Mouse (Mus musculus): Measurements from ENCODE around the gene Park7.
A peak's percentile ranks its signal among the peaks of the same experiment; 100 is the strongest.
"Not testable (repeated sequence)": the region's sequence is repeated elsewhere in the genome, so short reads cannot be mapped to it uniquely, and the experiment has no call there.

Gene Park7

DNA sequence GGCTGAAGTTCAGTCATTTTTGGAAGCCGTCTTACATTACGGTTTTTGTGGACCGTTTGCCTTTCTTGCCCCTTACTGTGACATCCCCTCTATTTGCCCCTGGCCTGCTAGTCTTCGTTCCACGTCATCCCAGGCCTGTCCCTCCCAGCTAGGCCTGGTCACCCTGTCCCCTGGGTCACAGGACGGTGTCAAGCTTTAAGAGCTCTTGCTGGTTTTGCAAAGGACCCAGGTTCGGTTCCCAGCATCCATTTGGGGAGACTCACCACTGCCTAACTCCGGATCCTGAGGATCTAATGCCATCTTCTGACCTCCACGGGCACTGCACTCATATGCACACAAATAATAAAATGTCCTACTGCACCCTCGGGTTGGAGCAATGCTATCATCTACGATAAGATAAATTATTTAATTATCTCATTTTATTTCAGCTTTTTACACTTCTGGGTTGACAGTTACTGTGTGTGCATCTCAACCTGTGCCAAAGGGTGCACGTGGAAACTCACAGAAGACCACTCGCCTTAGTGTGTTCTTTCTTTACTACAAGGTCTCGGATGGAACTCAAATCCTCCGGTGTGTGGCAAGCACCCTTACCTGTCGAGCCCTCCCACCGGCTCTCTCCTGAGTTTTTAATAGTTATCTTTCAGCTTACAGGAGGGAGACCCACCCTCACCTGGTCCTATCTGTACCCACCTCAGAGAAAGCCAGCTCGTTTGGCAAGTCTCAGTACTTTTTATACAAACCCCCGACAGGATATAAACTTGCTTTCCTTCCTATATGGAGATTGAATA is 3.9 kb downstream of the Park7 start:
- peak; percentile 61 for DNase-seq

DNA sequence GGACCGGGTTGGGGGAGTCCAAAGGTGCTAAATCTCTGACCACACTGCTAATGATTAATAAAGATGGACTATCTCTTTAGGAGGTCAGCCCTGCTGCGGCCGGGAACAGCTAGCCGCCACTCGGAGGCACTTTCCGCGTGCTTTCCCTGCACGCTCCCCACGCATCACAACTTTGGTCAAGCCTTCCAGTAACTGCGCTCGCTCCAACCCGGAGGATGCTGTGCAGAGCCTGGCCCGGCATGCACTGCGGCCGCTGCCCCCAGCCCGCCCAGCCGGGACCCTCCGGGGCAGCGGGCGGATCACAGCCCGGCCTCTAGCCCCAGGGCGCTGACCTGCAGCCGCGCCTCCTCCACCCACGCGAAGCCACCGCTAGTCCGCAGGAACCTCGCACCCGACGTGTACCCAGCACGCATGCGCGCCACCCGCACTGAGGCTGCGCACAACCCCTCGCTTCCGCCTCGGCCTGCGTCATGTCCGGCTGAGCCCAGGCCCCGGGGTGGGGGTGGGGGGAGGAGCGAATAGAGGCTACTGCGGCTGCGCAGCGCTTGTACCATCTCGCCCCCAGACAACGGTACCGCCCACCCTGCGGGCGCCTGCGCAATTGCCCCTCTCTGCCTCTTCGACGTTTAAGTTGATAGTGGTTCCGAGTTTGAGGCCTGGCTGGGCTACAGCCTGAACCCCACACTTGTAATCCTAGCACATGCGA is 4.6 kb downstream of the Park7 start:
- peak; percentile 97 for DNase-seq

DNA sequence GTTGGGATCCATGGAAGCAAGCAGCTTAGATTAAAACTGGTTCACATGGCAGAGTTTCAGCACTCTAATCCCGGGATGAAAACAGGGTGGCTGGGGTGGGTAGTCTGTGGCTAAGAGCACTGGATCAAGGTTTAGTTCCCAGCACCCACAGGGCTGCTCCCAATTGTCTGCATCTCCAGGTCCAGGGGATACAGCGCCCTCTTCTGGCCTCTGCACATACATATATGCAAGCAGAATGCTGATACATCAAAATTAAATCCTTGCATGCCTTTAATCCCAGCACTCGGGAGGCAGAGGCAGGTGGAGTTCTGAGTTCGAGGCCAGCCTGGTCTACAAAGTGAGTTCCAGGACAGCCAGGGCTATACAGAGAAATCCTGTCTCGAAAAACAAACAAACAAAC is 5.7 kb downstream of the Park7 start:
- DNase-seq = peak; percentile 51

DNA sequence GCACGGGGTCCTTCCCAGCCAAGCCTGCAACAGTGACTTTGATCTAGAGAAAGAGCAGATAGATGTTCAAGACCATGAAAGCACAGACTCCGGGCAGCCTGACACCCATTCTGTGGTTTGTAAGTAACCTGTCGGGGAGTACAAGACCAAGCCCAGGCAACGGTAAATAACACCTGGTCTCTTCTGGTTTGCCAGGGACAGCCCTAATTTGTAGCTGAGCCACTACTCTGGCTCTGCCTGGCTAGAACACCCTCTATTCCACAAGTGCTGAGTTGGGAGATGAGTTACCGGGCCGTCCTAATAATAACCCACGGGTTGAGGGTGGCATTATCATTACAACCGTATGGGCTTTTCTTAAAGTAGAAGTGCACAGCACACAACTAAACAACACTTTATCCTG is 7.1 kb downstream of the Park7 start:
- DNase-seq = no peak

DNA sequence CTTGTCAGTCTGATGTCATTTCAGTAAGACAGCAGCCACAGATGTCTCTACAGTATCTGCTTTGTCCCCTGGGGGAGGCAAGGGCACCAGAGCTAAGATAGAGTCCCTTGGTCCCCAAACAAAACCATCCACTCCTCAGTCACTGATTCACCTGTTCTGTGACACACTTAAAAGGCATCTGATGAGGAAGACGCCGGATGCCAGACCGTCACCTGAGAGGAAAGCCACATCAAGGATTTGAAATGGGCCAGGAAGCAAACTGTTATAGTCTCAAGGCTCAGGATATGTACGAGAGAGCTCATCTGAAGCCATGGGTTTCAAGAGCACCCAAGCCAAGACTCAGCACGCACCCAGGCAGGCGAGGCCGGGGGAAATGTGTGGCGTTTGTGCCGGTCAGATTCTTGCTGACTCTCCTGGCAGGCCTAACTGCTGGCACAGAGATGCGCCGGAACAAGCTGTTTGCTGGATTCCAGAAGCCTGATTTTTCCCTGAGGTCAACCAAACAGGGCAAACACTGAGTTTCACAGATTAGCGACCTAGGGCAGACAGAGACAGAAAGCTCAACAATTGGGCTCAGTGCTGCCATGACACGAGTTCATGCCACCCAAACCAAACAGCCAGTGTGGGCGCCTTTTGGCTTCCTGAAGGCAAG is 11.0 kb downstream of the Park7 start:
- DNase-seq = no peak

DNA sequence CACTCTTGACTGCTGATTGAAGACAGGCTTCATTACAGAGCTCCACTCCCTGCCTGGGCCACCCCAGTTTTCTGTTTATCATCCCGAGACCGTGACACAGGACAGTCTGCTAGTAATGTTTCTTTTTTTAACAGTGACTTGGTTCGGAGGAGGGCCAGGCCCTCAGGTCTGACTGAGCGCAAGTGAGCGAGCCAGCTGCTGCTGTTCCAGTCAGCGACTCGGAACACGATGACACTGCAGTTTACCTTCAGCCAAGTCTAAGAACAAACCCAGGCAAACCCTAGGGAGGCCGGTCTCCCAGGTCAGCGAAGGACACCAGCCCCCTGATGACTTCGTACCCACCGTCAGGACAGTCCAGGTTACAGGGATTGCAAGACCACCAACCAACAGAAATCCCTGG is 12.2 kb downstream of the Park7 start:
- no peak for DNase-seq

DNA sequence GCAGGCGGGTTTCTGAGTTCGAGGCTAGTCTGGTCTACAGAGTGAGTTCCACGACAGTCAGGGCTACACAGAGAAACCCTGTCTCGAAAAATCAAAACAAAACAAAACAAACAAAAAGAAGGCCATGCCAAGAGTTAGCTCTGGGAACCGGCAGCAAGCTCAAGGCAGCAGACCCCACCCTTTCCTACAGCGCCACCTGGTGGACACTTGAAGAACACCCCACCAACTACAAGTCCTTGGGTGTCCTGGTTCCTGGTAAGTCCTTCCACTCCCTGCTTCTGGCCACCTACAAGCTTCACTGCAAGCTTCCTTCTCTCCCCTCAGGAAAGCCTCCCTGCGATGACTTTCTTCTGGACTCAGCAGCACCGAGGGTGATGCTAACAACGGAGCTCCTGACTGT is 12.6 kb downstream of the Park7 start:
- peak; percentile 66 for DNase-seq

DNA sequence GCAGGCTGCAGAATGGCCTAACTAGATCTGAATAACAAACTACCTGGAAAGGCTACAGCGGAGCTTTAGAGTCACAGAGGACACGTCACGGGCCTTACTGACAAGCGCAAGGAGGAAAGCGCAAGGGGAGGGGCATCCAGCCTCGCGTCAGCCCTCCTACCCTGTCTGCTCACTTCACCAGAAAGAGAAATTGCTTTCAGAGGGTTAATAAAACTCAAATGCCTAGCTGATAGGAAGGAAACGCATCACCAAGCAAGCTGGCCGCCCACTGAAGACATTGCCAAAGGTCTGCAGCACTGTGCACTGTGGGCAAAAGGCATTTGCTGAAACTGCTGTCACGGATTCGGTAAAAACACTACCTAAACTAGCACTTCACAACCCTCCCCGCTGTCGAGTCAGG is 13.8 kb downstream of the Park7 start:
- DNase-seq = no peak

DNA sequence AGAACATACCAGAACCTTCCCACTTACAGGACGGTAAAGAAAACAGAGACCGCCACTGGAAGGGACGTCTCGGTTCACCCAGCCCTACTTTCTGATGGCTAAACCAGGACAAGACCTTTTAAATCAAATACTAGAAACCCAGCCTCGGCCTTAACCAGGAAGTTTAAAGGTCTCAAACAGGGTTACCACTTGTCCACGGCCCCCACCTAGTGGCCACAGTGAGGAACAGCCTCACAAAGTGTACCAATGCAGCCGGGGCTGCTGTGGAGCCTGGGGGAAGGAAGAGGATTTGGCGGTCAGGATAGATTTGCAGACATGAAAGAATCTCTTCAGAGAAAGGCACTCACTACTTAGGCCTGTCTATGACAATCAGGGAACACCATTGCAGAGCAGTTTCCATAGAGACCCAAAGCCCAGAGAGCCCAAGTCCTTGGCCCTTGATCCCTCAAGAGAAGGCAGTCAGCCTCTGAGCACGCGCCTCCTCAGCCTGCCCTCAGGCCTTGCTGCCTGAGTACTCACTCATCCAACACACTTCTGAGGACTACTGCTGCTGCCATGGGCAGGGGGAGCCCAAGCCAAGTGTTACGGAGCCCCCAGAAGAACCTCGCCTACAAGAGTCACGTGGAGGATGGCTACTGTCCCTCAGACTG is 15.4 kb downstream of the Park7 start:
- DNase-seq = peak; percentile 69

DNA sequence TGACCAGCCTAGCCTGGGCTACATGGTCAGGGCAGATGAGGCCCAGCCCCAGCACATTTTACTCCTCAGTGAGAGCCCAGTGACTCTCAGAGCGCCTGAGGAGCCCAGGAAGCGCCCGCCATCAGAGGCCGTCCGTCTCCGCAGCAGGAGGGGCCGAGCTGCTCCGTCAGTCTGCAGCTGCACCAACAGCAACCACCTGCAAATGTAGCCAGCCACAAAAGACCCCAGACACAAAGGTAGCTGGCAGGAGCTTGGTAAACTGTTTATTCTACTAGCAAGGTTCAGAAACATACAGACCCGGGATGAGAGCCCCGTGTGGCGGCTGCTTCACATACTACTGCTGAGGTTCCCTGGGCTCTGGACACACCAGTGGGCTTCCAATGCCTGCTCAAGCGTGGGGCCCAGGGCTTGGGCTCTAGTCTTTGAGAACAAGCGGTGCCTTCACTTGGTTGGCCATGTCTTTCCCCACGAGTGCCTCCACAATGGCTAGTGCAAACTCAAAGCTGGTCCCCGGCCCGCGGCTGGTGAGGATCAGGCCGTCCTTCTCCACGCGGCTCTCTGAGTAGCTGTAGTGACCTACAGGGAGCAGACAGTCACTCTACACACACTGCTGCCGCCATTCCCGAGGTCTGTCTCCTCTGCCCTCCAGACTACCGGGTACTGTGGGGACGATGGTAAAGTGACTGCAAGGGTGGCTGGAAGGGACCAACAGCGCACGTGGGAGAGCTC is 17.2 kb downstream of the Park7 start:
- no peak for DNase-seq

DNA sequence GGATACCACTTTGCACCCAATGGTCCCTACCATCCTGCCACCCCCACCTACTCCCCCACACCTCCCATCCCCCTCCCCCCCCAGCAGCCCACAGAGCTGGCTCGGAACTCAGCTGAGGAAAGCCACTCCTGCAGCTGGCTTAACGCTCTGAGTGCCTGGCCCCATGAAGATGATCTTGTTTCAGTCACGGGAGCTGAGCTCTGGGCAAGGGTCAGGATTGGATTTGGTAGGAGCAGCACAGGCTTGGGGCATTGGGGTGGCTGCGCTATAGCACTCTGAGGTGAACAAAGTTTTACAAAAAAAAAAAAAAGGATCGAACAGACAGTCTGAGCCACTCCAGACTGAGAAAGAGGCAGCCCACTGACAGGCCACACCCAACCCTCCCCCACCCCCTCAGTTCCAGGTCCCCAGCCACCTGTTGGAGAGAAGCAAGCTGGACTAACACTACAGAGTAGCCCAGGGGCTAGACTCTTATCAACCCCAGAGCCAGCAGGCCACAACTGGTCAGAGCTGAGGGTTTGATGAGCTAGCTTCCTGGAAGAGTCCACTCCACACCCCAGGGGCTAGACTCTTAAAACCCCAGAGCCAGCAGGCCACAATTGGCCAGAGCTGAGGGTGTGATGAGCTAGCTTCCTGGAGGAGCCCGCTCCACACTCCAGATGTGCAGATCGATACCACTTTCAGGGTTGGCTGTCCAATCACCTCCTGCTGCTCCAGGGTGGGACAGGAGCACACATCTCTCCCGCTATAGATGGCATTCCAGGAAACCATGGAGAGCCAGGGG is 19.3 kb downstream of the Park7 start:
- DNase-seq = no peak

DNA sequence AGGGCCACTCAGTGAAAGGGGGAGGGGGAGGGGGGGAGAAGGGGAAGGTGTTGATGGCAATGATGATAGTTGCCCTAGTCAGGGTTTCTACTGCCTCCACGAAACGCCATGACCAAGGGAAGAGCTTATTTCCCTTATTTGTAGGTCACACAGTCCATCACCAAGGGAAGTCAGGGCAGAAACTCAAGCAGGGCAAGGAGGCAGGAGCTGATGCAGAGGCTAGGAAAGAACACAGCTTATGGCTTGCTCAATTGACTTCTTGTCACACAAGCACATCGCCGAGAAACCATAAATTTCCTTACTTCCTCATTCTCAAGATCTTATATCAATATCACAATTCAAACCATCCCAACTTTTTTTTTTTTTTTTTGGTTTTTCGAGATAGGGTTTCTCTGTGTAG is 22.9 kb downstream of the Park7 start:
- DNase-seq = no peak

DNA sequence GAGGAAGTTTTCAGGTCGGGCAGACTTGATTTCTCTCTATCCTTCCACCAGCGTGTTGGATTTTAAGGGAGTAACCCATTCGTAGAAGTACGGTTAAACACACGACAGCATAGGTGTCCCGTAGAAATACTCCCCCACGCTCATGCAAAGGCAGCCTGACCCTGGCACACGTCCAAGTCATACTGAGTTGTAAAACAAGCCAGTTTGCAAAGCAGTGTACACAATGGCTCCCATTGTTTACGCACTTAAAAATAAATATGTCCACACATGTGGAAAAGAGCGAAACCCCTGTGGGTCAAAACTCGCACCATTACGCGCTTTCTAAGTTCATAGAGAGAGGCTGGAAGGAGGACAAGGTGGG is 24.3 kb downstream of the Park7 start:
- DNase-seq = no peak

DNA sequence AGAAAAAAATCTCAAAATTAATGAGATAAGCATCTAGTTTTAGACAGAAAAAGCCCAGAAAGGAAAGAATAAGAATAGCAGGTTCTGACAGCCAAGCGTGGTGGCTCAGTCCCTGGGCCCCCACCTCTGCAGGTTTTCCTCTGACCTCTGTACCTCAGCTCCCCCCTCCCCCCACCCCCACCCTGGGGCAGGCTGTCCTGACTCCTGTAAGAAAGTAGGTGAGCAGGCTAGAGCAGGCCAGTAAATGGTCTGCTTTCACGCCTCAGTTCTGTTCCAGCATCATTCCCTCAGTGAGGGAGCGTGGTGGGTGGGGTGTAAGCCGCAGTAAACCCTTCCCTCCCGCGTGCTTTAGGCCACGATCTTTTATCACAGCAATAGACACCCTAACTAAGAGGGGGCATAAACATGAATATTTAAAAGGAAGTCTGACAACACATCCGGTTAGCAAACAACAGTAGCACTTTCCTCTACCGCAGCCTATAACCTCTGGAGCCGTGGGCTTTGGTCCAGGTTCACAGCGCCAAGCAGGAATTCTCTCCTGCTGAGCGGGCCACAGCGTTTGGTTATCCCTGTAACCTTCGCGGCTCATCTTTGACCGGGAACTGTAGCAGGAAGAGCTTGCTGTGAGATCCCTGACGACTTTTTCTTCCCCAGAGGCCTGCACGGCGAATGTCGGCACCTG is 24.8 kb downstream of the Park7 start:
- DNase-seq = no peak

DNA sequence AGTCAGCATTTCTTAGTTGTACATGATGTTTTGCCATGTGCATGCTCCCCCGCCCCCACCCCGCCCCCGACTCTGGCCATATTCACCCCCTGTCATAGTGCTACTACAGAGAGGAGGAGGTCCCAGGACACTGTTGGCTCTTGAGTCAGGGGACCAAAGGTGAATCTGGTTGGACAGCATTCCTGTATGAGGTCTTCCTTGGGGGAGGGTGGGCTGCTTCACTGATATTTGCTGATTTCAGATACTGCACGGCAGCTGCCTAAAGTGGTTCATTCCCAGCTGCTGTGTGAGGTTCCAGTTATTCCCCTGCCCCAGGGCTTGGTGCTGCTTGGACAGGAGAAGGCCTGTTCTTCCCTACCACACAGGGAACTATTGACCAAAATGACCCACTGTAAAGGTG is 25.7 kb downstream of the Park7 start:
- no peak for DNase-seq

DNA sequence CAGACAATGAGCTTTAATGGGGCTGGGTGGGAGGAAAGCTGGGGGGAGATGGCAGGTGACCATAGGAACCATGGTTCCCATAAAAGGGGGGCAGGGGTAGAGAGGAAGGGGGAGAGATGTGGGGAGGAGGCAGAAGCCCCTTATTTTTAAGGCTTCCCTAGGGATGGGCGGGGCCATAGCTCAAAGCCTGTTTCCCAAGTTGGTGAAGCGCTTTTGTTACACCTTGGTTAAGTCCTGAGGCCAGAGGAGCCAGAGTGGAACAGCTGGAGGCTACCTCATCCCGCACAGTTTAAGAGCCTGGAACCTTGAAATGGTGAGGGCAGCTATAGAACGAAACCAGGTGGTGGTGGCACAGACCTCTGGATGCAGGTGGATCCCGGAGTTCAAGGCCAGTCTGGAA is 26.3 kb downstream of the Park7 start:
- no peak for DNase-seq

DNA sequence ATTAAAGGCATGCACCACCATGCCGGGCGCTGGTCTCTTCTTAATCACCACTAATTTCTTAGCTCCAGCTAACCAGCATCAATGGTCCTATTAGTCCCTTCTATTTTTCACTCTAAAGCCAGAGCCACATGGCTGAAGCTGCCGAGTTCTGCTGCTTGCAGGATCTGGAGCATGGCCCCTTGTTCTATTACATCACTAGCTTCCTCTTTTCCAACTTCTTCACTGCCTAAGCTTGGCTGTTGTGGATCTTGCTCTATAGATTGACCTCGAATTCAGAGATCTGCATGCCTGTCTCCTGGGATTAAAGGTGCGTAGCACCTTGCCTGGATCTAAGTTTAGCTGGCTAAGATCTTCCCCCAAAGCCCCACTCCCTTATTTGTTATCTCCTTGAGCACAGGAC is 31.6 kb downstream of the Park7 start:
- DNase-seq = no peak

DNA sequence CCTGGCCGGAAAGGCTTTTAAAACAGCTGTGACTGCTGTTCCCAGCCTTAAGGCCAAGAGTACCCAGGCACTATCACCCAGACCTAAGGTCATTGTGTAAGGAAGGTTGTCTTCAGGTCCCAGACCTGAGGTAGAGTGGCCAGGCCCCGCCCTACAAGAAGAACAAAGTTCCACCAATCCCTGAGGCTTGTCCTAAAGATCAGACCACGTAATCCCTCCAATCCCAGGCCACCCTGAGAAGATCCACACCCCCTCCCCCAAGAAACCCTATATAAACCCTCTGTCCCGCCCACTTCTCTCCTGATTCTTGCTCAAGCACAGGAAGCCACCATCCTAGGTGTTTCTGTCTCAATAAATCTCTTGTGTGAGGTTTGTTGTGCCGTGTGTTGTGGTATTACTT is 33.9 kb downstream of the Park7 start:
- DNase-seq = no peak

DNA sequence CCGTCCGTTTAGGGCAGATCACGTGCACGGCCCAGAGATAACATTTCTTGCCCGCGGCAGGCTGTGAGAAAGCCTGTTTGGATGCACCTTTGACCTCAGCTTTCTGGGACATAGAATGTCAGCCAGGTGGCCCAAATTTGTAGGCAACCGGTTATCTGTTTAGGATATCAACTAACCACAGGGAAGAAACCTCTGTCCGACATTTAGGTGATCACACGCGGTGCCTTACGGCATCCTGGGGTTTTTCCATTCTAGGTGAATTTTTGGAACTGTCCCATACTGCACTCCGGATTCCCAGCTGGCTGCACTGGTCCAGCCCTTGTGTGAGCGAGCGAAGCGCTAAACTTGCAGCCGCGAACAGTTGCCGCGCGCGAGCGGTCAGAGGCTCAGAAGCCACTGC is 34.6 kb downstream of the Park7 start:
- no peak for DNase-seq

DNA sequence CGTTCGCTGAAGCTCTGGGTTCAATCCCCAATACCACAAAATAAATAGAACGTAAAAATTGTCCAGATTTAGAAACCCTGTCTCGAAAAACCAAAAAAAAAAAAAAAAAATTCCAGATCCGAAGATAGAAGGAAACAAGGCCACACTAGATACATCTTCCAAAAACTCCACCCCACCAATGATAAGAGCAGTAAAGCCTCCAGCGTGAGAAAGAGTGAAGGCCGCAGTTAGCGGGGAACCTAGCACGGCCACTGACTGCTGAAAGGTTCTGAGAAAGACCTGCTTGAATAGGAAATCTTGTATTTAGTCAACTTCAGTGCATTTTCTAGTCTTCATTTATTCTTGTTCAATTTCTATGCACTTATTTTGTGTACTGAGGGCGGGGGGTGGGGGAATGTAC is 38.8 kb downstream of the Park7 start:
- DNase-seq = no peak

DNA sequence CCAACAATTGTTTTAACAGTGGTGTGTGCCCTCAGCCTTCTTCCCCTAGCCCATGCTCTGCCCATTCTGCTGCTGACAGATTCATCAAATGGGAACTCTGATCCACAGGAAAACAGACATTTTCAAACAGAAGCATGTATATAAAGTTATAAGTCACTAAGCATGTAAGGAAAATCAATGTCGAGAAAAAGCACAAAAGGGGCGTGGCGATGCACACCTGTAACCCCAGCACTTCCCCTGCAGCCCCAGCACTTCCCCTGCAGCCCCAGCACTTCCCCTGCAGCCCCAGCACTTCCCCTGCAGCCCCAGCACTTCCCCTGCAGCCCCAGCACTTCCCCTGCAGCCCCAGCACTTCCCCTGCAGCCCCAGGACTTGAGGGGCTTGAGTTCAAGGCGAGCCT is 39.8 kb downstream of the Park7 start:
- DNase-seq = not testable (repeated sequence)

DNA sequence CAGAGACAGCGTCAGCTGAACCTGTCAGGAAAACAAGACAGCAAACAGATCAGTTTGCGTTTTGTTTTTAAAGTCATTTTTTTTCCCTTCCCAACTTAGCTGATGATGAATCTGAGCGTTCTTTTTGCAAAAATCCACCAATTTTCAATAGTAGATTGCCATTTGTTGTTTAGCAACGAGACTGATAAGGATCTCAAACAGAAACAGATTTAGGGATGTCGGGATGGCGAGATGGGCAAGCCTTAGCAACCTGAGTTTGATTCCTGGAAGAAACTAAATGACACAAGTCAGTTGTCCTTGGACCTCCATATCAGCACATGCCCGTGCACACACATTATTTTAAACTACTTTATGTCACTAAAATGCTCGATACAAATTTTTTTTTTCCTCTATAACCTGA is 41.6 kb downstream of the Park7 start:
- DNase-seq = no peak
